Mouse (Mus musculus) stomach, postnatal 0 days (tissue): ENCODE data around the gene Klf3.

ENCODE experiments used
- CTCF ChIP-seq: IDR thresholded peaks from 2 replicates; pipeline ENCODE4 v1.5.1; 2016; ENCODE audit warnings: antibody characterized with exemption, low read depth, mild to moderate bottlenecking, moderate library complexity
- EP300 ChIP-seq: optimal IDR thresholded peaks from 2 replicates; pipeline ENCODE3; 2016; ENCODE audit warnings: antibody characterized with exemption

- no peak for TF ChIP-seq CTCF
- TF ChIP-seq EP300, result no peak
Observed at GRCm38 (mm10) chr5:64811500-64812123, 8.4 kb downstream of the Klf3 start.
